Mouse (Mus musculus): ENCODE data around the gene Gm36028.

The Gm36028 gene

GRCm38 (mm10) chr16:37809623-37809992, 51.3 kb downstream of the Gm36028 start:
- WGBS, result 34% methylated on average over 6 of the region's 6 CpGs

GRCm38 (mm10) chr16:37808866-37809622, 51.9 kb downstream of the Gm36028 start:
- 34% methylated on average over 10 of the region's 10 CpGs for WGBS

GRCm38 (mm10) chr16:37807269-37807668, 53.7 kb downstream of the Gm36028 start:
- WGBS, result 77% methylated on average over 8 of the region's 8 CpGs

GRCm38 (mm10) chr16:37805746-37806495, 55.0 kb downstream of the Gm36028 start:
- WGBS, result 68% methylated on average over 3 of the region's 3 CpGs

- 88% methylated on average over 9 of the region's 9 CpGs for WGBS
These were observed 57.5 kb downstream of the Gm36028 start for GRCm38 (mm10) chr16:37803387-37803950.

- WGBS, result 62% methylated on average over 4 of the region's 4 CpGs
These were observed 58.2 kb downstream of the Gm36028 start for GRCm38 (mm10) chr16:37802686-37803295.

- 63% methylated on average over 2 of the region's 2 CpGs for WGBS
These were observed 59.8 kb downstream of the Gm36028 start for GRCm38 (mm10) chr16:37801097-37801496.
